Mouse (Mus musculus) left cerebral cortex, adult 18-20 months (tissue): ENCODE data around the gene Rnasel. TPM values are rescaled to one million over a fixed set of nuclear protein-coding genes. Genes with fewer than 3 reads are reported as not detected.

Experiments used
- DNase-seq, 2 experiments: peaks; one replicate each; pipeline ENCODE4 v3.0.0; 2021 to 2022; ENCODE audit warnings: low spot score in 2 of 2, mixed read lengths in 1 of 2
- total RNA-seq, 2 experiments: library from RNA; stranded (reverse); gene quantifications; 2 replicates each; pipeline ENCODE4 v1.2.3; 2021

The Rnasel gene
- total RNA-seq, 2 experiments from 2014 or later = 11.7 to 13.4 TPM

GRCm38 (mm10) chr1:153734866-153735265 lies 14.4 kb upstream of the Rnasel start:
- no peak for DNase-seq

GRCm38 (mm10) chr1:153736096-153736495 lies 13.1 kb upstream of the Rnasel start:
- DNase-seq = no peak

GRCm38 (mm10) chr1:153737101-153738085 lies 11.8 kb upstream of the Rnasel start:
- no peak for DNase-seq

- no peak for DNase-seq
Measured at GRCm38 (mm10) chr1:153739437-153740015, 9.7 kb upstream of the Rnasel start.

GRCm38 (mm10) chr1:153740145-153740544 lies 9.1 kb upstream of the Rnasel start, which contains the start of gene Rgs16:
Rgs16 (plus strand) TSS chr1:153740349.
- peak; percentile 58 to 68 for DNase-seq

- DNase-seq = no peak
Measured at GRCm38 (mm10) chr1:153740775-153741400, 8.3 kb upstream of the Rnasel start.

GRCm38 (mm10) chr1:153741551-153742316 lies 7.5 kb upstream of the Rnasel start:
- no peak for DNase-seq

GRCm38 (mm10) chr1:153742374-153743155 lies 6.7 kb upstream of the Rnasel start:
- peak; percentile 77 to 84 for DNase-seq

- no peak for DNase-seq
Measured at GRCm38 (mm10) chr1:153746119-153746670, 3.0 kb upstream of the Rnasel start.

GRCm38 (mm10) chr1:153746728-153747127 lies 2.5 kb upstream of the Rnasel start:
- peak; percentile 78 to 81 for DNase-seq

- DNase-seq = no peak
Measured at GRCm38 (mm10) chr1:153747861-153748530, 1.2 kb upstream of the Rnasel start.

GRCm38 (mm10) chr1:153748549-153748948 lies 677 bp upstream of the Rnasel start:
- DNase-seq = no peak

- DNase-seq = no peak
Measured at GRCm38 (mm10) chr1:153750054-153750453, 828 bp downstream of the Rnasel start.

- peak; percentile 37 to 50 for DNase-seq
Measured at GRCm38 (mm10) chr1:153751763-153752301, 2.6 kb downstream of the Rnasel start.

GRCm38 (mm10) chr1:153752521-153752920 lies 3.3 kb downstream of the Rnasel start:
- DNase-seq = no peak

GRCm38 (mm10) chr1:153753725-153754464 lies 4.7 kb downstream of the Rnasel start:
- no peak for DNase-seq

- no peak for DNase-seq
Measured at GRCm38 (mm10) chr1:153764136-153764535, 14.9 kb downstream of the Rnasel start.

- DNase-seq = no peak
Measured at GRCm38 (mm10) chr1:153766298-153766697, 17.1 kb downstream of the Rnasel start.
